Mouse (Mus musculus): ENCODE results near the gene Sirpb1b.

DNA sequence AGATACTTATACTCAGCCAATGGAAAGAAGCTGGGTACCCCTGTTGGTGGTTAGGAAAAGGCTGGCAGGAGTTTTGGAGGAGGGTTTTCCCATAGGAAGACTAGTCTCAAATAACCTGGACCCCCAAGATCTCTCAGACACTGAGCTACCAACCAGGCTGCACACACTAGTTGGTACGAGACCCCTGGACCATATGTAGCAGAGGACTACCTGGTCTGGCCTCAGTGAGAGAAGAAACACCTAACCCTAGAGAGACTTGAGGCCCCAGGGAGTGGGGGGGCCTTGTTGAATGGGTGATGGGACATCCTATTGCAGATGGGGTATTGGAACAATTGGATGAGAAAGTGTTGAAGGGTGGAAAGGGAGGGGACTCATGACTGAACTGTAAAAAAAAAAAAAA is 8.6 kb upstream of the Sirpb1b start:
- TF ChIP-seq CTCF (IDR thresholded peaks at IDR 0.05; ENCODE audit: low read depth) = no peak
- no peak for TF ChIP-seq EP300 (optimal IDR thresholded peaks at IDR 0.05)
